Mouse (Mus musculus) embryonic facial prominence, embryonic 11.5 days (tissue): ENCODE data around the gene Glis2. TPM values are rescaled to one million over a fixed set of nuclear protein-coding genes. Genes with fewer than 3 reads are reported as not detected.

Experiments used
- ATAC-seq: fragments of 200-750 bp; cut with Nextera tagmentation; replicated peaks from 2 replicates; pipeline ENCODE4 v1.8.0; 2017; ENCODE audit warnings: low read depth; ENCODE audit not compliant: insufficient number of reproducible peaks, low FRiP score, low TSS enrichment
- DNase-seq: peaks from one replicate; pipeline ENCODE4 v3.0.0-alpha.2; 2015; ENCODE audit warnings: low spot score
- H3K27ac ChIP-seq: fragments of 300-500 bp; sonication (generic); replicated peaks from 2 replicates; pipeline ENCODE4 v1.5.1; 2014; ENCODE audit warnings: mild to moderate bottlenecking, low read depth, low read length, control low read depth
- H3K27me3 ChIP-seq: fragments of 300-500 bp; sonication (generic); 2 replicates; pipeline ENCODE4 v1.6.1; 2014; ENCODE audit warnings: mild to moderate bottlenecking, low read length, moderate library complexity, mixed read lengths; ENCODE audit not compliant: control insufficient read depth, insufficient read depth
- H3K36me3 ChIP-seq: fragments of 300-500 bp; sonication (generic); replicated peaks from 2 replicates; pipeline ENCODE4 v1.6.1; 2014; ENCODE audit warnings: low read depth, mild to moderate bottlenecking, low read length, moderate library complexity, mixed read lengths; ENCODE audit not compliant: control insufficient read depth, insufficient read depth
- H3K4me1 ChIP-seq: fragments of 300-500 bp; sonication (generic); 2 replicates; pipeline ENCODE4 v1.6.1; 2014; ENCODE audit warnings: low read length, mixed read lengths; ENCODE audit not compliant: control insufficient read depth, insufficient read depth
- H3K4me2 ChIP-seq: fragments of 300-500 bp; sonication (generic); 2 replicates; pipeline ENCODE4 v1.6.1; 2014; ENCODE audit warnings: low read depth, mild to moderate bottlenecking, control low read depth, low read length, moderate library complexity
- H3K4me3 ChIP-seq: fragments of 300-500 bp; sonication (generic); 2 replicates; pipeline ENCODE4 v1.5.1; 2014; ENCODE audit warnings: low read depth, low read length, control low read depth
- H3K9ac ChIP-seq: fragments of 300-500 bp; sonication (generic); replicated peaks from 2 replicates; pipeline ENCODE4 v1.6.1; 2014; ENCODE audit warnings: mild to moderate bottlenecking, control low read depth, low read length
- H3K9me3 ChIP-seq: fragments of 300-500 bp; sonication (generic); replicated peaks from 2 replicates; pipeline ENCODE4 v1.6.1; 2016; ENCODE audit warnings: mild to moderate bottlenecking, low read length, inconsistent platforms, mixed read lengths; ENCODE audit not compliant: control insufficient read depth
- WGBS: fragments of 180-500 bp; shearing (Covaris S2); extraction: QIAGEN DNeasy Blood & Tissue Kit; methylation state at CpG from one replicate; pipeline ENCODE4 v1.1.7; 2014; 5-methylcytosine and 5-hydroxymethylcytosine counted together
- polyA plus RNA-seq: library from polyadenylated mRNA; unstranded; fragments of >200 nt; fragmentation: Nextera tagmentation; extraction: Ambion mirVana; gene quantifications from 2 replicates; pipeline ENCODE4 v1.2.1, GENCODE M21; 2014

Glis2 gene
- polyA plus RNA-seq, 1 experiment from 2014 or later = 19.9 TPM

GRCm38 (mm10) chr16:4659326-4659725 is 64.8 kb downstream of the Glis2 start:
- Histone ChIP-seq H3K4me1 (no peaks in the 10 kb centered on the region; the same call in none of the 2 replicates), H3K9ac (peak overlapping the region; percentile 44), H3K9me3 (no peaks in the 10 kb centered on the region), H3K27ac (peak overlapping the region; percentile 96), H3K36me3 (no peaks in the 10 kb centered on the region), H3K4me2 (peak overlapping the region; percentile 27), H3K4me3 (no peak overlapping the region), H3K27me3 (no peaks in the 10 kb centered on the region)
- ATAC-seq (no peak), DNase-seq (no peak)
- 7% methylated on average over 2 of the region's 2 CpGs for WGBS

- no peak overlapping the region for H3K4me2 ChIP-seq
- DNase-seq (no peak), ATAC-seq (no peak)
- no peak overlapping the region for H3K27ac ChIP-seq
- H3K4me3 ChIP-seq = no peak overlapping the region
- H3K27me3 ChIP-seq = no peaks in the 10 kb centered on the region
- no peaks in the 10 kb centered on the region for H3K36me3 ChIP-seq
- no peak overlapping the region for H3K9ac ChIP-seq
- H3K4me1 ChIP-seq = no peaks in the 10 kb centered on the region; the same call in 1 of the 2 replicates
- 66% methylated on average over 2 of the region's 2 CpGs for WGBS
- H3K9me3 ChIP-seq = no peaks in the 10 kb centered on the region
Measured at GRCm38 (mm10) chr16:4661605-4662004, 67.1 kb downstream of the Glis2 start.

DNA sequence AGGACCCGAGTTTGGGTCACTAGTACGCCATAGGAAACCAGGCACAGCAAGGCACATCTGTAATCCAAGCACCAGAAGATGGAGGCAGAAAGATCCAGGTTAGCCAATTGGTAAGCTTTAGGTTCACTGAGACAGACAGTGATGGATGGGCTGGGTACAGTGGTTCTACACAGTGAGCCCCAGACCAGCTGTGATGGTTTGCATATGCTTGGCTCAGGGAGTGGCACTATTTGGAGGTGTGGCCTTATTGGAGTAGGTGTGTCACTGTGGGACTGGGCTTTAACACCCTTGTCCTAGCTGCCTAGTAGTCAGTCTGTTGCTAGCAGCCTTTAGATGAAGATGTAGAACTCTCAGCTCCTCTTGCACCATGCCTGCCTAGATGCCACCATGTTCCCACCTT is 69.3 kb downstream of the Glis2 start:
- Histone ChIP-seq H3K4me2 (no peak overlapping the region), H3K4me3 (no peak overlapping the region), H3K27me3 (no peaks in the 10 kb centered on the region), H3K27ac (no peak overlapping the region), H3K9ac (no peak overlapping the region), H3K36me3 (no peaks in the 10 kb centered on the region), H3K4me1 (no peaks in the 10 kb centered on the region), H3K9me3 (no peaks in the 10 kb centered on the region)
- 82% methylated on average over 2 of the region's 2 CpGs for WGBS
- no peak for DNase-seq
- no peak for ATAC-seq

DNA sequence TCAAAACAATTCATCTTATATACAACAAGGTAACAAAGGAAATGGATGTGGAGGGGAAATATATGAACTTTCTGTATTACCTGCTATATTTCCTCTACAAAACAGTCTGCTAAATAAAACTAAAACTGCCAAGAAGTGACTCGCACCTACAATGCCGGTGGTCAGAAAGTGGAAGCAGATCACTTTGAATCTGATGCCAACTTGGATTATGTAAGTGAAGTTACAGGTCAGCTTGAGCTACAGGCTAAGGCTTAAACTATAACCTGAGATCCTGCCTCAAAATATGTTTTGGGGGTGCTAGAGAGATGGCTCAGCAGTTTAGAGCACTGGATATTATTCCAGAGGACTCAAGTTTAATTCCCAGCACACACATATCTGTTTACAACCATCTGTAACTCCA is 71.2 kb downstream of the Glis2 start:
- Histone ChIP-seq H3K4me2 (no peak overlapping the region), H3K4me3 (no peak overlapping the region), H3K9me3 (no peaks in the 10 kb centered on the region), H3K27me3 (no peaks in the 10 kb centered on the region), H3K9ac (no peak overlapping the region), H3K4me1 (no peaks in the 10 kb centered on the region), H3K27ac (no peak overlapping the region), H3K36me3 (no peaks in the 10 kb centered on the region)
- ATAC-seq (no peak), DNase-seq (no peak)
- WGBS = 100% methylated on average over 2 of the region's 2 CpGs

GRCm38 (mm10) chr16:4667190-4667808 is 72.8 kb downstream of the Glis2 start:
- peak overlapping the region; percentile 34; the same call in 1 of the 2 replicates for H3K9ac ChIP-seq
- no peaks in the 10 kb centered on the region for H3K27me3 ChIP-seq
- no peaks in the 10 kb centered on the region for H3K4me1 ChIP-seq
- H3K27ac ChIP-seq = no peak overlapping the region
- H3K36me3 ChIP-seq = no peaks in the 10 kb centered on the region
- no peaks in the 10 kb centered on the region for H3K9me3 ChIP-seq
- peak; percentile 97 for DNase-seq
- WGBS = 20% methylated on average over 3 of the region's 3 CpGs
- no peak overlapping the region for H3K4me2 ChIP-seq
- peak; percentile 76; the same call in 1 of the 2 replicates for ATAC-seq
- H3K4me3 ChIP-seq = no peak overlapping the region

- DNase-seq (no peak), ATAC-seq (no peak)
- H3K4me2 ChIP-seq = no peak overlapping the region
- no peaks in the 10 kb centered on the region for H3K36me3 ChIP-seq
- no peaks in the 10 kb centered on the region for H3K27me3 ChIP-seq
- no peak overlapping the region for H3K9ac ChIP-seq
- H3K27ac ChIP-seq = no peak overlapping the region
- 70% methylated on average over 5 of the region's 5 CpGs for WGBS
- H3K4me1 ChIP-seq = no peaks in the 10 kb centered on the region
- no peak overlapping the region for H3K4me3 ChIP-seq
- no peaks in the 10 kb centered on the region for H3K9me3 ChIP-seq
Measured at GRCm38 (mm10) chr16:4670317-4670716, 75.8 kb downstream of the Glis2 start.

DNA sequence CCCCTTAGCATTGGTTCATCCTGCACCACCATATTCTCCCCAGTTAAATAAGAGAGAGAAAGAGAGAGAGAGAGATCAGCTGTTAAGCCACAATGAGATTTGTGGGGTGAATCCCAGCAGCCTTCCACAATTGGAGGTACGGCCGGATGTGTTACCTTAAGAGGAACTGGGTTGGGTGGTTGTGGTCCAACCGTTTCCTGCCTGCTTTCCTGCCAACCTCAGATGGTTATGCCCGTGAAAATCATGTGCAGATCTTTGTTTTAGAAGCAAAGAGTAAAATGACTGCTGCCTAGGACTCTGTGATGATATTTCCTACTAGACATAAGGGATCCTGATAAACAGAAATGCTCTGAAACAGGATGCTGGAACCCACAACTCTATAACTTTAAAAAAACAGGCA is 79.6 kb downstream of the Glis2 start:
- 86% methylated on average over 4 of the region's 4 CpGs for WGBS
- Histone ChIP-seq H3K9me3 (no peaks in the 10 kb centered on the region), H3K4me3 (no peak overlapping the region), H3K27ac (no peak overlapping the region), H3K4me2 (no peak overlapping the region), H3K27me3 (no peaks in the 10 kb centered on the region), H3K4me1 (no peaks in the 10 kb centered on the region; the same call in 1 of the 2 replicates), H3K36me3 (no peaks in the 10 kb centered on the region), H3K9ac (no peak overlapping the region)
- DNase-seq (no peak), ATAC-seq (no peak)
